Mouse (Mus musculus): Measurements from ENCODE around the gene Sec24d.
A peak's percentile ranks its signal among the peaks of the same experiment; 100 is the strongest.
"Not testable (repeated sequence)": the region's sequence is repeated elsewhere in the genome, so short reads cannot be mapped to it uniquely, and the experiment has no call there.

Gene Sec24d

DNA sequence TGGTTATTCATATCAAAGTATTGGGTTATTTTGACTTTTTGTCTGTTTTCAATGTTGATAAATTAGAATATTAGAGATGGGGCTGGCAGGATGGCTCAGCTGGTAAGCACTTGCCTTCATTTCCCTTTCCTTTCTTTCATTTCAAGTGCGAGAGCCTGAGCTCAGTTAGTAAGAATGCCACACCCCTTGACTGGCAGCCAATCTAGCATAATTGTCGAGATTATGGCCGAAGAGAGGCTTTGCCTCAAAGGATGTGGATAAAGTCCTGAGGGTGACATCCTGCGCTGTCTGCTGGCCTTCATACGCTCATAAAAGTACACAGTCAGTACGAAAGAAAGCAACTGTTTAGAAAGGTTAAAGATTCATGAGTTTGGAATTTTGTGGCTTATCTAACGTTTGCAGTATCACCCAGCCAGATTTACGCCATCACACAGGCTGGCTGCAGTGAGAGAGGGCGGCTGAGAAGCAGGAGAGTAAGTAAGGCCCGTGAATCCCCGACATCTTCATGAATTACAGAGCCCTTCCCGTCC lies 71.5 kb downstream of the Sec24d start:
- DNase-seq (ENCODE audit: low spot score in 2 of 2) = no peak

DNA sequence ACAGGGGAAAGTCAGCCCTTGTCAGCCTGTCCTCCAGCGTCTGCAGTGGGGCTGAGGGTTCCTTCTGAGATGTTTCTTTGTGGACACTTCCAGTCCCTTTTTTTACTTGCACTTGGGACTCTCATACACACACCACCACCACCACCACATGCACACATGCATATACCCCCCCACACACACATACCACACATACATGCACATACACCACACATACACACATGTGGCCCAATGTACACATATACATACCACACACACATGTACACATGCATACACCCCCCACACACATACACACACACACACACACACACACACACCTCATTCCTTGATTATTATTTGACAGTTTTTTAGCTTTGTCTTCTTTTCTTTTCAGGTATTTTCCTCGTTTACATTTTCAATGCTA lies 73.8 kb downstream of the Sec24d start:
- no peak for DNase-seq (ENCODE audit: low spot score in 2 of 2)

GRCm38 (mm10) chr3:123343690-123344089 lies 76.4 kb downstream of the Sec24d start:
- DNase-seq (ENCODE audit: low spot score in 2 of 2) = no peak

DNA sequence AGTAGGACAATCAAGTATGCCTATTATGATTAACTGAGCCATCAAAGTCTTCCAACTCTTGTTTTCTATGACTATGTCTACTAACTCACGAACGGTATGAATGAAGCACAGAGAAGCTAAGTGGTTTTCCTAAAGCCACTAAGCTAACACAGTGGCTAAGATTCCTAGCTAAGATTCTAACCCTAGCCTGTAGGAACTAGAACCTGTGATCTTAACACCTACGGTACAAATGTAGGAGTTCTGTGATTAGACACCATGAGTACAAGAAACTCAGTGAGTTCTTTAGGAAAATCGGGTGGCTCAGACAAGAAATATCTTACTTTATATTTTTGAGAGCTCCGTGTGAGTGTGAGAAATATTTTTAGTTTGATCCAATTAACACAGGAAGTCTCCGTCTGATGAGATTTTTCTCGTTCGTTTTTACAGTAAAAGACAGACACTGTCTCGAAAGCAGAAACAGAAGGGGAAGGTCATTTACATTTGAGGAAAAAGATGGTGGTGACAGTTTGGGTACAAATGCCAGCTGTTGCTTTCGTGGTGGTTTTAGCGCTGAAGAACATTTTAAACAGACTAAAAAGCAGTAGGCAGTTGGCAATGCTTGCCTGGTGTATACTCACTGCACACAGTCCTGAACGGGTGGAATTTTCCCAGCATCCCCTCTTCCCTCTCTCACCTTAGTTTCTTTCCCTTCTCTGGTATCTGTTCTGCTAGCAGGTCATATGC lies 81.0 kb downstream of the Sec24d start:
- no peak for DNase-seq (ENCODE audit: low spot score in 2 of 2)

GRCm38 (mm10) chr3:123350602-123351001 lies 83.3 kb downstream of the Sec24d start:
- no peak for DNase-seq (ENCODE audit: low spot score in 2 of 2)

DNA sequence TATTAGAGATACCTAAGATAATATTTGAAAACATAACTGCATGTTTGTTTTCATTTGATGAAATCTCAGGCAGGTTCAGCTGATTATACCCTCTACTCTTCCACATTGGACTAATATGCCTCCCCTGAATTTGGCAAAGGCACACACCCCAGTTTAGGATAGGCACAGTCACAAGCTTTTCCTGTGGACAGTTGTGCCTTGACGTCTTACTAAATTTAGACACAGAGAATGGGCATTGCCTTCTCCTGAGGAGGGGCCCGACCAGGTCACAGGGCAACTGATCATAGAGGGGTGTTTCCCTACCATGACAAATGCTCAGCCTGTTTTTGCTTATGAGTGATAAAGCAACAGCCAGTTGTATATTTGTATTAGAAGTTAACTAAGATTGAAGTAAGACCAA lies 84.3 kb downstream of the Sec24d start:
- DNase-seq (ENCODE audit: low spot score in 2 of 2) = no peak

- no peak for DNase-seq (ENCODE audit: low spot score in 2 of 2)
Observed at GRCm38 (mm10) chr3:123353183-123353582, 85.9 kb downstream of the Sec24d start.

DNA sequence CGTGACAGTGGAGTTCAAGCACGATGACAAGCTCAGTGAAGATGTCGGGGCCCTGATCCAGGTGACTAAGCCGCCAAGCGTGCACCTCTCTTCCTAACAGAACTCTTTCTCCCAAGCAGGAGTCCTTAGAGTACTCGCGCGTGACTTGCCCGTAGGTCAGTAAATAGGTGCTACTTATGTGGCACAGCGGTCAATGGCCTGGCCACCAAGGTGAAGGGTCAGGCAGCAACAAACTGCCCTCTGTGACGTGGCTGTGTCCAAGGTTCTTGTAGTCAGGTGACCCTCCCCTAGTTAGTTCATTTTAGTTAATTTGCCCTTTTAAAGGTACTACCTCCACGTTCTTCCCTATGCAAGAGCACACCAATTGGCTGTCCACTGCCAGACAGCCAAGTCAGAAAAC lies 86.4 kb downstream of the Sec24d start:
- no peak for DNase-seq (ENCODE audit: low spot score in 2 of 2)

- DNase-seq (ENCODE audit: low spot score in 2 of 2) = no peak
Observed at GRCm38 (mm10) chr3:123354388-123354787, 87.1 kb downstream of the Sec24d start.

DNA sequence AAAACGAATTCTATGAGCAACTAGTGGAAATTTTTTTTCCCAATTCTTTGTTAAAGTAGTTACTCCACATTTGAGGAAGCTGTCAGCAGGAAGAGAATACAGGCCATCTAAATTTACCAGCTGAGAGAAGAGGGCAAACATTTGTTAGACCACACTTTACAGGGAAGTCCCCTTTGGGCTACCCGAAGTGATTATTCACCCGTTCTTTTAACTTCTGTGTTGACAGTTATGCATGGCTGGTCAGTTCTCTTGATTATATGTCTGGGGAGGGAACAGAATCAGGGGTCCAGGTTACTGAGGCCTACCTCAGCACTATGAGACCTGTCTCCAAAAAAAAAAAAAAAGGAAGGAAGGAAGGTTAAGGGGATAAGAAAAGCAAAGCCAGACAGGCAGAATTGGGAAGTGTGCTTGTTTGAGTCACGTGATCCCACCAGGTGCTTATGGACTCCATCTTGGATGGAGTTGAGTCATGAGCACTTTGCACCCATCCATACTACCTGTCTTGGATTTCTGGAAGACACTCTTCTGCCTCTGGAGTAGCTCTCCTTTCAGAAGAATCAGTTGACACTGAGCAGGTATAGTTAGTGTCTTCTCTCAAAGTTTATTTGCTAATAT lies 89.2 kb downstream of the Sec24d start:
- DNase-seq (ENCODE audit: low spot score in 2 of 2) = no peak

GRCm38 (mm10) chr3:123366820-123367219 lies 99.6 kb downstream of the Sec24d start:
- DNase-seq (ENCODE audit: low spot score in 2 of 2) = not testable (repeated sequence)

GRCm38 (mm10) chr3:123369161-123369560 lies 101.9 kb downstream of the Sec24d start:
- DNase-seq (ENCODE audit: low spot score in 2 of 2) = no peak

DNA sequence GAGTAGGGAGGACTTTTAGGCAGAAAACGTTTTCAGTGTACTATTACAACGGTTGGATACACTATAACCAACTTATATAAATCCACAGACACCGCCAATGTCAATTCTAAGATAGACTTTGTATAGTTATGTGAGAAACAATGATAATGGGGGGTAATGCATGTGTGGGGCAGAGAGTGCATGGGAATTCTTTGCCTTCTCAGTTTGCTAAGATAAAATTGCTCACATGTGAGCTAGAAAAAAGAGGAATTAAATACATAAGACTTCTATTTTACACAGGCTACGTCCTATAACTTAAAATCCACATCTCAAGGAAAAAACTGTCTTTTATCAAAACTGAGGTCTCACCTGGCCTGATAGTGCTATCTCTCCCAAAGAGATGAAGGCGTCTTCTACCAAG lies 103.7 kb downstream of the Sec24d start:
- DNase-seq (ENCODE audit: low spot score in 2 of 2) = no peak

DNA sequence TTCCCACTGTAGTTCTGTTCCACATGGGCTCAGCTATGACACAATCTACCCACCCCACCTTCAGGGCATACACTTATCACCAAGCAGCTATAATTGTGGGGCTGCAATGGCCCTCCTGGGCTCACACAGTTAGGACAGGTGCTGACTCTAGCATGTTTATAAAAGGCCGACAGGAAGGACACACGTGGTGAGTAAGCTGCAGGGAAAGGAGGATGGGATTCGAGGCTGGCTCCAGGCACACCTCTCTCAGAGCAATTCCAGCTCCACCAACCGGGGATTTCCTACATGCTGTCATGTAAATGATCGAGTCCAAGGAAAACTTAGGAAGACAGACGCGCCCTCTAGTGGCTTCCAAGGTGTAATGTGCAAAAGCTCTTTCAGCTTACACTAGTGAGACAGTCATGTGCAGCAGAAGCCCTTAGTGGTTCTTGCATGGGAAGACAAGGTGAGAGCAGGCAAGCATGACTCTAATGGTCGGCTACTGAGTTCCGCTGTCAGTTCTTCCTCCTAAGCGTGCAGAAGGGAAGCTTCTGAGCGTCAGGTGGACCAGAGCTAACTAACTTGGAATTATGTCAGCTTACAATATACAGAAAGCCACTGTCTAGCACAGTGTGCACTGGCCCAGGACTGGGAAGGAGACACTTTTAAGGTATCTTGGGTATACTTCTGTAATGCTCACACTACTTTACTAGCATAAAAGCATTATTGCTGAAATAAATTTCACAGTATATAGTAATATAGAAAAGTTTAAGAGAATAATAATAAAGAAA lies 104.7 kb downstream of the Sec24d start:
- no peak for DNase-seq (ENCODE audit: low spot score in 2 of 2)

DNA sequence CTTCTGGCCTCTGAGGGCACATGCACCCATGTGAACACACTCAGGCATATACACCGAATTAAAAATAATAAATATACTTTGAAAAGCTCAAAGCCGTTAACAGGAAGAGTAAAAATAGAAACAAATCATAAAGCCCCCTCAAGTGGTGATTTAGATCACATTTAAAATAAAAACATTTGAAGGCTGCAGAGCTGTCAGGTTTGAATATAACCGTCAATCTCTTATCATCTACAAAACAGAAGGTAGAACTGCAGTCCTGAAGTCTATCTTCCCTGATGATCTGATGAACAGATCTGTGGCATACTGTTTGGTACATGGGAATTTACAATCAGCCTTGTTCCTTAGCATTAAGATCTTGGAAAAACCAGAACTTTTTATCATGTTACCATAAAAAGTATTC lies 109.3 kb downstream of the Sec24d start:
- no peak for DNase-seq (ENCODE audit: low spot score in 2 of 2)

- DNase-seq (ENCODE audit: low spot score in 2 of 2) = peak in 1 of 2 experiments; percentile 33
Observed at GRCm38 (mm10) chr3:123384435-123384834, 117.2 kb downstream of the Sec24d start.

- no peak for DNase-seq (ENCODE audit: low spot score in 2 of 2)
Observed at GRCm38 (mm10) chr3:123385118-123385485, 117.8 kb downstream of the Sec24d start.

DNA sequence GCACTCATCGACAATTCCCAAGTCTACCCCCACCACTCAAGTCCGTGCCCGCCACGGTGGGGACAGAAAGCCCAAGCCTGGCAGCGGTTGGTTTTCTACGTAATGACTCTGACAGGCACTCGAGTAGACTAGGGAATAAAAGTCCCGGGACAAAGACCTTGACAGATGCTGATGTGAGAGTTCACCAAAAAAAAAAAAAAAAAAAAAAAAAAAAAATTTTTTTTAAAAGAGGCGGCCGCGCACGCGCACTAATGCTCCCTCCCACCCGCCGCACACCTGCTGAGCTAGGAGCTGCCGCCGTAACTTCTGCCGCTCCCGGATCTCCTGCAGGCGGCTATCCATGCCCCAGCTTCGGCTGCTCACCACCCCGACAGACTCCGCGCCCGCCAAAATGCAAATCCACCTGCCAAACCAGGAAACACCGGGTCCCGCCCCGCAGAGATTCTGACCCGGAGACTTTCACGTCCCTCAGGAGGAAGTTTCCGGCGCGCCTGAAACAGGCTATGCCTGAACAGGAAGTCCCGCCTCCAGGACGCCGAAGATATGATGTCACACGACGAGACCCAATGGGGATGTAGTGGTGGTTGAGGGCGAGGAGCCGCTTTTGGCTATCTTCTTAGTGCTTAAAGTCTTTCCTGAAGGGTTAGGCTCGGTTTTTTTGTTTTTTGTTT lies 118.4 kb downstream of the Sec24d start, which contains the start of gene Mettl14:
Gene Mettl14 (minus strand): TSS at position 623 of the 671 bp plus-strand sequence.
- DNase-seq (ENCODE audit: low spot score in 2 of 2) = peak; percentile 94 to 96

- not testable (repeated sequence) for DNase-seq (ENCODE audit: low spot score in 2 of 2)
Observed at GRCm38 (mm10) chr3:123386157-123386780, 119.0 kb downstream of the Sec24d start.

DNA sequence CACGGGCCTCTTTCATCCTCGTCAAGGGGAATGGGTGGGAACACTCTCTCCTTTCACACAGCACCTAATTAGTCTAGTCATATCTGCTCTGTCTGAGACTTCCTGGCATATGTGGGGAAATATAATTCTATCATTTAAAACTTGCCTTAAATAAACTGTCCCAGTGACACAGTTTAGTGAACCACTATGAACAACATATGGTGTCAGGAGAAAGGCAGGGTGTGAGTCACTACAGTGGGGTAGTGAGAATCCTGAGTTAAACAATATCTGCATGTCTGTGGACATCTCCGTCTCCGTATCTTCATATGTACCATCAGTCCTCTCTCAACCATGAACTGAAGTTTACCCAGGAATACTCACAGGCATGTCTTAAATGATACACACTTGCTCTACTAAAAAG lies 123.9 kb downstream of the Sec24d start:
- no peak for DNase-seq (ENCODE audit: low spot score in 2 of 2)

- DNase-seq (ENCODE audit: low spot score in 2 of 2) = peak in 1 of 2 experiments; percentile 9
Observed at GRCm38 (mm10) chr3:123395611-123396010, 128.4 kb downstream of the Sec24d start.
